Mouse (Mus musculus): ENCODE data around the gene Mri1.

The Mri1 gene

GRCm38 (mm10) chr8:84202466-84202865, 54.7 kb downstream of the Mri1 start:
- peak; percentile 66 for DNase-seq

GRCm38 (mm10) chr8:84201545-84202245, 55.4 kb downstream of the Mri1 start:
- DNase-seq = peak; percentile 77

- peak; percentile 90 for DNase-seq
Observed at GRCm38 (mm10) chr8:84200652-84201544, 56.2 kb downstream of the Mri1 start.

GRCm38 (mm10) chr8:84200126-84200555, 57.0 kb downstream of the Mri1 start:
- DNase-seq = peak; percentile 37

Data from kidney, postnatal 14 days (tissue).